In genomic region chr3:87918551-87918950, GRCm38 (mm10) we compare ENCODE assay signal across 10 mouse cellular contexts. TPM values are rescaled to one million over a fixed set of nuclear protein-coding genes. Genes with fewer than 3 reads are reported as not detected.
DNase-seq lines count a peak whose midpoint lies in the region; ATAC-seq lines count a peak whose summit lies in the region.
"Had no signal": no experiment of that assay in that cellular context is flagged by ENCODE, and none has a peak within 500 bp of the region (broad histone marks: within the 10 kb centered on the region; RNA-seq: fewer than 3 reads in every experiment).

No protein-coding gene starts in this region.

- no peak overlapping the region; the same call in 1 of the 2 replicates for H3K27ac ChIP-seq in heart, embryonic 16.5 days (ENCODE audit: low read length)
- no peak overlapping the region for H3K27ac ChIP-seq in neural tube, embryonic 12.5 days
- H3K27ac ChIP-seq in limb, embryonic 15.5 days = peak overlapping the region; percentile 22; the same call in 1 of the 2 replicates
- H3K27ac ChIP-seq: midbrain, embryonic 12.5 days had no signal

- H3K4me3 ChIP-seq in heart, embryonic 16.5 days (ENCODE audit: low read length) = no peak overlapping the region
- no peak overlapping the region for H3K4me3 ChIP-seq in neural tube, embryonic 12.5 days
- no peak overlapping the region for H3K4me3 ChIP-seq in limb, embryonic 15.5 days

- peaks cover 4% of the 10 kb centered on the region for H3K4me1 ChIP-seq in heart, embryonic 16.5 days (ENCODE audit: control insufficient read depth, insufficient read depth, low read length)
- H3K4me1 ChIP-seq in neural tube, embryonic 12.5 days = peaks cover 6% of the 10 kb centered on the region; the same call in 1 of the 2 replicates
- peaks cover 10% of the 10 kb centered on the region; the same call in 1 of the 2 replicates for H3K4me1 ChIP-seq in limb, embryonic 15.5 days

- no peaks in the 10 kb centered on the region for H3K27me3 ChIP-seq in heart, embryonic 16.5 days (ENCODE audit: control insufficient read depth, insufficient read depth, low read length)
- no peaks in the 10 kb centered on the region for H3K27me3 ChIP-seq in neural tube, embryonic 12.5 days (replicated peaks)
- H3K27me3 ChIP-seq in limb, embryonic 15.5 days = no peaks in the 10 kb centered on the region
- H3K27me3 ChIP-seq: midbrain, embryonic 12.5 days had no signal

- H3K4me2 ChIP-seq in heart, embryonic 16.5 days (ENCODE audit: low read depth, low read length) = peak overlapping the region; percentile 84
- H3K4me2 ChIP-seq in neural tube, embryonic 12.5 days (replicated peaks) = peak overlapping the region; percentile 88; the same call in 1 of the 2 replicates
- H3K4me2 ChIP-seq in limb, embryonic 15.5 days = no peak overlapping the region

- no peaks in the 10 kb centered on the region for H3K9me3 ChIP-seq in heart, embryonic 16.5 days (replicated peaks; ENCODE audit: control insufficient read depth, low read length)
- no peaks in the 10 kb centered on the region for H3K9me3 ChIP-seq in neural tube, embryonic 12.5 days
- no peaks in the 10 kb centered on the region for H3K9me3 ChIP-seq in limb, embryonic 15.5 days
- H3K9me3 ChIP-seq: midbrain, embryonic 12.5 days had no signal

- 98% methylated on average over 1 of the region's 1 CpGs for WGBS in heart, embryonic 16.5 days
- 96% methylated on average over 1 of the region's 1 CpGs for WGBS in neural tube, embryonic 12.5 days
- WGBS in limb, embryonic 15.5 days = 88% methylated on average over 1 of the region's 1 CpGs

- H3K9ac ChIP-seq in heart, embryonic 16.5 days (ENCODE audit: low read length) = no peak overlapping the region
- no peak overlapping the region for H3K9ac ChIP-seq in neural tube, embryonic 12.5 days
- no peak overlapping the region for H3K9ac ChIP-seq in limb, embryonic 15.5 days

- peaks cover 41% of the 10 kb centered on the region for H3K36me3 ChIP-seq in heart, embryonic 16.5 days (ENCODE audit: control insufficient read depth, insufficient read depth)
- H3K36me3 ChIP-seq in neural tube, embryonic 12.5 days = peaks cover 51% of the 10 kb centered on the region
- peaks cover 58% of the 10 kb centered on the region for H3K36me3 ChIP-seq in limb, embryonic 15.5 days

- DNase-seq in heart, adult 8-10 months (ENCODE audit: low spot score) = no peak
- DNase-seq in neural tube, embryonic 10.5 days (ENCODE audit: extremely low spot score, low spot score) = no peak
- no peak for DNase-seq in thymus, postnatal 0 days (ENCODE audit: low spot score)
- DNase-seq in yolk sac, embryonic 10.5 days (ENCODE audit: low spot score) = no peak
- DNase-seq in cerebellum, postnatal 25 days = no peak

- no peak for ATAC-seq in heart, embryonic 16.5 days (replicated peaks; ENCODE audit: extremely low read depth, insufficient read depth, low FRiP score)
- no peak for ATAC-seq in neural tube, embryonic 12.5 days (ENCODE audit: low FRiP score, low read depth)
- ATAC-seq in limb, embryonic 15.5 days (ENCODE audit: insufficient number of reproducible peaks, low FRiP score, low TSS enrichment, low read depth) = no peak

RNA-seq across cellular contexts. Expression of gene Mrpl24, which starts 0.8 kb away (rescaled TPM):
- 66.1 and 68.4 TPM in 2 replicates for polyA plus RNA-seq in heart, embryonic 16.5 days (2015; fragmentation: Nextera tagmentation; extraction: Ambion mirVana)
- 10 to 100 TPM; 73.5 to 80.6 (median 77.1) TPM for total RNA-seq in heart, adult 8-10 months (2022)
- 78.4 and 81.7 TPM in 2 replicates for polyA plus RNA-seq in neural tube, embryonic 12.5 days (2016; fragmentation: Nextera tagmentation; extraction: Ambion mirVana)
- 62.9 and 64.3 TPM in 2 replicates for polyA plus RNA-seq in limb, embryonic 15.5 days (2015; fragmentation: Nextera tagmentation; extraction: Ambion mirVana)
- 107 and 108 TPM in 2 replicates for polyA plus RNA-seq in thymus, postnatal 0 days (2015; fragmentation: Nextera tagmentation; extraction: Ambion mirVana)

RNA-seq across cellular contexts. Expression of gene Isg20l2, which starts 11.6 kb away (rescaled TPM):
- polyA plus RNA-seq in heart, embryonic 16.5 days (2015; fragmentation: Nextera tagmentation; extraction: Ambion mirVana) = 29.2 and 29.4 TPM in 2 replicates
- total RNA-seq in heart, adult 8-10 months (2022) = 1 to 10 TPM; 9.0 to 9.8 (median 9.7) TPM
- 60.7 and 64.1 TPM in 2 replicates for polyA plus RNA-seq in neural tube, embryonic 12.5 days (2016; fragmentation: Nextera tagmentation; extraction: Ambion mirVana)
- polyA plus RNA-seq in limb, embryonic 15.5 days (2015; fragmentation: Nextera tagmentation; extraction: Ambion mirVana) = 48.5 and 56.0 TPM in 2 replicates
- polyA plus RNA-seq in thymus, postnatal 0 days (2015; fragmentation: Nextera tagmentation; extraction: Ambion mirVana) = 58.9 and 61.4 TPM in 2 replicates

RNA-seq across cellular contexts. Expression of gene Rrnad1, which starts 12.0 kb away (rescaled TPM):
- polyA plus RNA-seq in heart, embryonic 16.5 days (2015; fragmentation: Nextera tagmentation; extraction: Ambion mirVana) = 14.0 and 15.1 TPM in 2 replicates
- total RNA-seq in heart, adult 8-10 months (2022) = 1 to 10 TPM; 4.6 to 6.7 (median 5.3) TPM
- 22.2 TPM in 2 replicates for polyA plus RNA-seq in neural tube, embryonic 12.5 days (2016; fragmentation: Nextera tagmentation; extraction: Ambion mirVana)
- 18.4 and 18.5 TPM in 2 replicates for polyA plus RNA-seq in limb, embryonic 15.5 days (2015; fragmentation: Nextera tagmentation; extraction: Ambion mirVana)
- polyA plus RNA-seq in thymus, postnatal 0 days (2015; fragmentation: Nextera tagmentation; extraction: Ambion mirVana) = 15.7 and 16.6 TPM in 2 replicates

RNA-seq across cellular contexts. Expression of gene Hdgf, which starts 12.4 kb away (rescaled TPM):
- polyA plus RNA-seq in heart, embryonic 16.5 days (2015; fragmentation: Nextera tagmentation; extraction: Ambion mirVana) = 74.3 and 134 TPM in 2 replicates
- total RNA-seq in heart, adult 8-10 months (2022) = 100 to 1,000 TPM; 109 to 118 (median 117) TPM
- 225 and 233 TPM in 2 replicates for polyA plus RNA-seq in neural tube, embryonic 12.5 days (2016; fragmentation: Nextera tagmentation; extraction: Ambion mirVana)
- polyA plus RNA-seq in limb, embryonic 15.5 days (2015; fragmentation: Nextera tagmentation; extraction: Ambion mirVana) = 223 and 241 TPM in 2 replicates
- polyA plus RNA-seq in thymus, postnatal 0 days (2015; fragmentation: Nextera tagmentation; extraction: Ambion mirVana) = 223 and 234 TPM in 2 replicates

RNA-seq across cellular contexts. Expression of gene Crabp2, which starts 29.9 kb away (rescaled TPM):
- 7.8 and 10.1 TPM in 2 replicates for polyA plus RNA-seq in heart, embryonic 16.5 days (2015; fragmentation: Nextera tagmentation; extraction: Ambion mirVana)
- total RNA-seq in heart, adult 8-10 months (2022) = not detected
- polyA plus RNA-seq in neural tube, embryonic 12.5 days (2016; fragmentation: Nextera tagmentation; extraction: Ambion mirVana) = 372 and 405 TPM in 2 replicates
- polyA plus RNA-seq in limb, embryonic 15.5 days (2015; fragmentation: Nextera tagmentation; extraction: Ambion mirVana) = 249 and 274 TPM in 2 replicates
- 35.5 and 38.1 TPM in 2 replicates for polyA plus RNA-seq in thymus, postnatal 0 days (2015; fragmentation: Nextera tagmentation; extraction: Ambion mirVana)
- total RNA-seq: hematopoietic stem cell, adult 5-6 weeks had no signal
